Mouse (Mus musculus) thymus, postnatal 25 days (tissue): ENCODE measurements around the gene Tle4.
A peak's percentile ranks its signal among the peaks of the same experiment; 100 is the strongest.
"Not testable (repeated sequence)": the region's sequence is repeated elsewhere in the genome, so short reads cannot be mapped to it uniquely, and the experiment has no call there.

ENCODE experiments used
- DNase-seq: peaks from one replicate; pipeline ENCODE4 v3.0.0; 2022

Tle4 gene

GRCm38 (mm10) chr19:14597917-14598689, at the start of gene Tle4:
Gene Tle4, minus strand, starts transcription at chr19:14598051.
- DNase-seq = peak; percentile 100

DNA sequence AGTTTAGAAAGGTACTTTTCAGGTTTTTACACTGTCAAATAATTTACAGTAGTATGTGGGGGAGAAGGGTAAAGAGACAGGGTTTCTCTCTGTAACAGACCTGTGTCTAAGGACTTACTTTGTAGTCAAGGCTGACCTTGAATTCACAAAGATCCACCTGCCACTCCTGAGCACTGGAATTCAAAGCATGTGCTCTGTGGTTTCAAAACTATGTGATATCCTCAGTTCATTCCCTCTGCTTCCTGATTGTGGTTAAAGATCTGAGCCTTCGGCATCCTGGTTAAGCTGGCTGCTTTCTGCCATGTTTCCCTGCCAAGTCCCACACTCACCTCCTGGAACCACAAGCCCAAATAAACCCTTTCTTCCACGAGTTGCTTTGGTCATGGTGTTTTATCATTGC, 47.8 kb upstream of the Tle4 start:
- no peak for DNase-seq

- no peak for DNase-seq
Observed at GRCm38 (mm10) chr19:14644756-14645155, 46.9 kb upstream of the Tle4 start.

GRCm38 (mm10) chr19:14643091-14643490, 45.2 kb upstream of the Tle4 start:
- DNase-seq = not testable (repeated sequence)

DNA sequence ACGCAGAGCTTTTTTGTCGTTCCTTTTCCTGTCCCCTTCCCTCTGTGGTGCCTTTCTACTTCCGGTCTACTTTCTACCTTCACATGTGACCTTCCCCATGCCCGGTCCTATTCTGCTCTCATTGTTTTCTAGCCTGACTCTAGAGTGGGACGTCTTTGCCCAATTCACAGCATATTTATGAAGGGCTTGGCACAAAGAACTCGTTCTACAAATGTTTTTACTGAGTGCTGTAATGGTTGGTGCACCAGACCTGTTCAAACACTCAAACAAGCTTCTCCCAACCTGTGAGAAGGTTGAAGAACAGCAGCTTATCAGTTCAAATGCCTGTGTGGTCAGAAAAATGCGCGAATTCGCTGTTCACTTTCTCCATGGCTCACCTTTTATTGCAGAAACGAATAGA, 44.8 kb upstream of the Tle4 start:
- DNase-seq = no peak

- peak; percentile 5 for DNase-seq
Observed at GRCm38 (mm10) chr19:14635213-14635928, 37.5 kb upstream of the Tle4 start.

GRCm38 (mm10) chr19:14623355-14623754, 25.5 kb upstream of the Tle4 start:
- no peak for DNase-seq

- DNase-seq = no peak
Observed at GRCm38 (mm10) chr19:14620534-14620933, 22.7 kb upstream of the Tle4 start.

DNA sequence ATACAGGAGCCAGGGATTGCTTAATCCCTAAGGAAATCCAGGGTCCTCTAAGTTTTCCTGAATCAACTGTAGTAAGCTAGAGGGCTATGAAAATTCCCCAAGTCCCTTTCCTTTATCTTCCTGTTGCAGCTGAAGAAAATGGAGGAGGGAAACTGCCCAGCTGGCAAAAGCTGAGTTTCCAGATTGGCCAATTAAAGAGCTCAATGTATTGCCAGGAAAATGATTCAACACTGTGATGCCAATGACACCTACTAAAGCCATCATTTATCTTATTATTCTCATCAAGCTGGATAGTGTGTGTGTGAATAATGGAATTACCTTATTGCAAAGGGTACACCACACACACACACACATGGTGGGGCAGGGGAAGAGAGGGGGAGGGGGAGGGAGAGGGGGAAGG, 22.0 kb upstream of the Tle4 start:
- no peak for DNase-seq

GRCm38 (mm10) chr19:14614816-14615215, 17.0 kb upstream of the Tle4 start:
- DNase-seq = no peak

DNA sequence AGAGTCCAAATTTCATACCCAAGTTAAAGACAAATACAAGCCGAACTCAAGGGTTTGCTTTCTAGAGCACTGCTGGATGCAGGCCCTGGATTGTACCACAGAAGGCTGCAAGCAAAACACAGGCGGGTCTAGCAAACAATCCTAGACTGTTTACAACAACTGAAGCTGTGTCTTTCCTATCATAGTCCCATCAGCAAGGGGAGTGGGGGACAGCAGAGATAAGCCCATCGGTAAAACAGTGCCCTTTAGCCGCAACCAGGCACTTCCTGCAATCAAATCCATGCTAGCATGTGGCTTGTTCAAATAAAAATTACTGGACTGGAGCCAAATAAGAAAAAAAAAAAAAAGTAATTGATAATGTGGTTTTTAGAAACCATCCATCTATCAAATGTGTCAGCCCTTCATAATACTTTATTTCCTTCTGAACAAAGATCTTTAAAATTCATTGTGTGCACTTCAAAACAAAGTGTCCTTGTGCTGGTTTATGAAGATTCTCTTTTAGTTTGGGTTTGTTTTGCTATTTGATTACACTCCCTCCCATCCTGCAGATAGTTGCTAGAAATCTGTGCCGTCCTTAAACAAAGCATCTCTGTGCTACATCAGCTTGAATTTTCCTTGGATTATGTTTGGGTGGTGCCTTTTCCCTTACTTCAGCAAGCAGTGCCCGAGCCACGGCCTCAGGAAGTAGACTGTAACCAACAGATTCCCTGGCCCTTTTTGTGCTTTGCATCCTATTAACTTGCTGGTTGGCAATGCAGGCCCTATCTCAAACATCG, 12.9 kb upstream of the Tle4 start:
- DNase-seq = no peak

DNA sequence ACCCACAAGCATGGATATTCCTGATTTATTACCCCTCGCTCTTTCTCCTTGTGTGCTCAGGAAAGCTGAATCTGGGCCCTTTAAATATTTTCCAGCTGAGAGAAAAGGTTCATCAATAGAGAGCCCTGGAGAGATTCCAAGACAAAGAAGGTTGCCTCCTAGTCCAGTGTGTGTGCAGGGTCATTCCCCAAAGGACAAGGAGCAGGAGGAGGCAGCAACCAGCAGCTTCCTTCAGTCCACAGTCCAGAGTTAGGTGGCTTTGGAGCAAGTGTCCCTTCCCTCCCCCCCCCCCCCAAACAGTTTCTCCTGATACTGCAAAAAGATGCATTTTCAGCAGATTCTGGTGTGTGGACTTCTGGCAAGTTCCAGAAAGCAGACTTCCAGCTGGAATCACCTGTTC, 3.0 kb upstream of the Tle4 start:
- DNase-seq = no peak

DNA sequence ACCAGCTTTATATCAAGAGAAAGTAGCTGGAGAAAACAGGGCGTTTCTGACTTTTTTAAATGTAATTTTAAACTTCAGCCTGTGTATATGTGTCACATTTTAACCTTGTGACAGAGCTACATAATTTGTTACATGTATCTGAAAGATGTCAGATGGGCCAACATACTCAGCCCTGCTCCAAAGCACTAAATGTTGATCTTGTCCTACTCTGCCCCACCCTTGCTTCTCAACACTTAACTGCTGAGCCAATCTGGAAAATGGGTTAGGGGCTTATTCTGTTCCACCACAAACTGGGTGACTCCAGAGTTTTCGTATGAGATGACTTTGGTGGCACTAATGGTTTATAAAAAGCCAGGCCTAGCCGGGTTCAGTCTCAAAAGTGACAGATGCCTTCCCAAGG, 2.5 kb upstream of the Tle4 start:
- DNase-seq = no peak

DNA sequence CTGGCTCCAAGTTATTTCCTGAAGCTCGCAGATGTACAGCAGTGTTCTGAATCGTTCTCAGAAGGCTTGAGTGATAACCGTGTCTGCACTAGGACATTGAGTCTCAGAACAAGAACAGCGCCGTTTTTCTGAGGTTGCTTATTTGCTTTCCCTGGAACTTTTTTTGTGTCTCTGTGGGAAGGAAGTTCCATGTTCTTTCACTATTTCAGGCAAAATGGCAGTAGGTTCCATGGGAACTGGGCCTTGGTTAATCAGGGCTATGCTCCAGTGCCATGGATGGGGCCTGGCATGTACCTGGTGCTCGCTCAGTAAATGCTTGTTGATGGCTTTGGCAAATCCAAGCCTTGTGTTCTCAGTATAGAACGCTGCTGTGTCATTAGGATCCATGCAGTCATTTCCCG, 2.0 kb upstream of the Tle4 start:
- DNase-seq = no peak

DNA sequence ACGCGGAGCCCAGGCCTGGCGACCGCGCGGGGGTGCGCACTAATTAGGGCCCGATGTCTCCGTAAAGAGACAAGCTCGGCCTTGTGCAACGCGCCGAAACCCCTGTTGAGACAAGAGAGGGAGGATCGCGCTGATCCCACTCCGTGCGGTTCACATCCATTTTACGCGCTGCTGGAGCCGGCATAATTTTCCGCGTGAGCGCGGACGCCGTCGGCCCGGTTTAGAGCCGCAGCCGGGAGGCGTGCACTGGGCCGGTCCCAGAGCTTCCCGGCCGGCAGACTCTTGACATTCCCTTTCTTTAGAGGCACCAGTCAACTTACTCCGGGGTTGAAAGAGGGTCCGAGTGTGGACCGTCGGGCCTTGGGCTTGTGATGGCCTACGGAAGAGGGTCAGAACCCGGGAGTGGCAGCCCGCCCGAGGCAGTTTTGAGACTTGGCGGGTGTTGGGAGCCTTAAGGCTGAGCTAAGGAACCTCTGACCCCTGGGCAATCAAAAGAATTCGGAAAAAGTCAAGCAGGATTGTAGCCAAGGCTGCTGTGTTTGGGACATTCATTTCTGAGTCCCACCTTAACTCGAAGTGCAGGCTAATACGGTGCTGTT, 938 bp upstream of the Tle4 start:
- DNase-seq = no peak

- DNase-seq = peak; percentile 55
Observed at GRCm38 (mm10) chr19:14596941-14597916, 622 bp downstream of the Tle4 start.

- DNase-seq = no peak
Observed at GRCm38 (mm10) chr19:14596358-14596940, 1.4 kb downstream of the Tle4 start.

GRCm38 (mm10) chr19:14595390-14595997, 2.4 kb downstream of the Tle4 start:
- DNase-seq = no peak

GRCm38 (mm10) chr19:14594537-14594936, 3.3 kb downstream of the Tle4 start:
- DNase-seq = no peak

GRCm38 (mm10) chr19:14591809-14592535, 5.9 kb downstream of the Tle4 start:
- DNase-seq = no peak
